Mouse (Mus musculus) v-Abl transformed pro-B cells (cell line): ENCODE measurements around the gene Trim9.

ENCODE experiments used
- in situ Hi-C, 2 experiments: fragments of 400-800 bp; cut with MboI; formaldehyde crosslinking; loops; one replicate each; pipeline ENCODE4 v1.15.1; 2025; ENCODE audit not compliant: unreplicated experiment in 2 of 2

Gene Trim9

DNA sequence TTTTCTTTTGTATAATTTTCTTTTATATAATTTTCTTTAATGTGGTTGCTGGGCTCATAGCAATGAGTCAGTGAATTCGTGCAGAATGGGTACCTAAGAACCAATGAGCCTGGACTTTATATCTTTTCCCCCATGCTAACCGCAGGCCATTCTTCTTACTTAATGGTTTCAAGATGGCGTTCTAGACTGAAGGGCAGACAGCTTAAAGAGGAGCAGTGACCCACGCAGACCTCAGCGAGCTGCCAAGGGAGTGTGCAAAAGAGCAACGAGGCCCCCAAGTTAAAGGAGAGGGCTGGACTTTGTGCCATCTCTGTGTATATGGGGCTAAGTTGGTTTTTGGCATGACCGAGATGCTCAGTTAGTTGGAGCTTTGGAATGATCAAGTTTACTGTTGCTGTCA, 83.7 kb downstream of the Trim9 start:
- in situ Hi-C loops: no loop called here

DNA sequence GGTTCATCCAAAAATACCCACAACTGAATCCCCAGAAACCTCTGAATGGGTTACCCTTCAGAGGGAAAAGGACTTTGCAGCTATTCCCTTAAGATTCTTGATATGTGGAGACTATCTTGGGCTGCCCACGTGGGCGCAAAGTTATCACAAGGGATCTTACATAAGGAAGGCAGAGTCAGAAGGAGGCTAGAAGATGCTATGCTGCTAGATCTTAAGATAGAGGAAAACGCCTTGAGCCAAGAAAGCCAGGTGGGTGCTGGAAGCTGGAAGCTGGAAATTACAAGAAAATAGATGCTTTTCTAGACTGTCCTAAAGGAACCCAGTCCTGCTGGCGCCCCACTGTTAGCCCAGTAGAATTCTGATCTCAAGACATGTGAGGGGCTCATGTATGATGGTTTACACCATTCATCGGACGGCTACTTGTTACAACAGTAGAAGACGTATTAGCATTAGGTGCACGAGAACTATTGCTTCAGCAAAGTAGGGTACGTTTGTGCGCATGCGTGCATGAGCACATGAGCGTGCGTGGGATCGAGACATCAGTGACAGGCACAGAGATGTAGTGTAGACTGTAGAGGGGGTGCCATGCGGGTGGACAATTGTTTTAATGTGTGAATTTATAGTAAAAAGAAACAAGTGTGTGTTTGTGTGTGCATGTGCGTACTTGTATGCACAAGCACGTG, 85.0 kb downstream of the Trim9 start:
- in situ Hi-C loops: no loop called here

DNA sequence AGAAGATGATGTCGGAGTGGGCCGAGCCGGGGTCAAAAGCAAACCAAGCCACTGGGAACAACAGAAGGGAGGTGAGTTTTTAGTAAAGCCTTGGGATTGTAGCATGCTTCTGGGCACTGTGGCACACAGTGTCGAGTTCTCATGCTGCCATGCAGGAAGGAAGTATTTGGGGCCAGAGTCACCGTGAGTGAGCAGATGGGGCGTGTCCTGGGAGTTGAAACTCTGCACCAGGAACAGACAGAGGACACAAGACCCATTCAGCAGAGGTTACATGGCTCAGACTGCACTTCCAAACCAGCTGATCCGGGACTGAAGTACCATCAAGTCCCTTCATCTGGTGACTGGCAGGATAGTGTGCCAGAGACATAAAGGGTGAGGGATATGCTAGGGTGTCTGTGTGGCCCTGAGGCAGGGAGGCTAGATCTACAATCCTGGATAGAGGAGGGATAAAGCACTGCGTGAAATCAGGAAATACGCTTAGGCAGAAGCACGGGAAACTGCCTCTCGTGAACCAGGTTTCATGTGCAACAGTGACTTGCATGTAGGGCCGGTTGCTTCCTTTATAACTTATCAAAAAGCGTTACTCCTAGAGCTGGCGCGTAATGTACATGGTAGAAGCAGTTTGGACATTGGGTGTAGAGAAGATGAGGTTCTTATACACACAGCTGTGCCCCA, 96.1 kb downstream of the Trim9 start:
- in situ Hi-C loops: no loop called here

DNA sequence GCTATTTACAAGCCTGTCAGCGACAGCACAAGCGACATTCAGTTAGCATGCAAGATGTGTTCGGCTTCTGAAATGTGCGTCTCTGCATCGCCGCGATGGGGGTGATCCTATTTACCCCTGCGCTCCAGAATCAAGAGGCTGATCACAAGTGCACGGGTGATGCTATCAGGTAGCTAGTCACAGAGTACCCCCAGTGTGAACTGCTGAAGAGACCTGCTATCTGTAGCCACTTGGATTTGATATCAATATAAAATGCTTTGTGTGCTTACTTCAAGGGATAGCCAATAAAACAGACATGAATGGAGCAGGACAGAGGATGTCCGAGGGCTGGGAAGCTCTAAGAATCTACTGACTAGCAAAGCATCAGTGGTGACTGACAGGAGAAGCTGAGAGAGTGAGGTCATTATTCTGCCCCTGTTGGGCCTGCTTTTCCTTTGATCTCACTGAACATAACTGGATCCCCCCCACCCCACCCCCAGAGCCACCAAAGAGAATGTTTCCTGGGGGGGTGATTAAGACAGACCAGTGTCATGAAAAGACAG, 97.7 kb downstream of the Trim9 start:
- in situ Hi-C loops: loop anchor here in 1 of 2 experiments (25.0 kb wide), 1 partner anchor 487 kb away; no protein-coding TSS in a partner anchor

DNA sequence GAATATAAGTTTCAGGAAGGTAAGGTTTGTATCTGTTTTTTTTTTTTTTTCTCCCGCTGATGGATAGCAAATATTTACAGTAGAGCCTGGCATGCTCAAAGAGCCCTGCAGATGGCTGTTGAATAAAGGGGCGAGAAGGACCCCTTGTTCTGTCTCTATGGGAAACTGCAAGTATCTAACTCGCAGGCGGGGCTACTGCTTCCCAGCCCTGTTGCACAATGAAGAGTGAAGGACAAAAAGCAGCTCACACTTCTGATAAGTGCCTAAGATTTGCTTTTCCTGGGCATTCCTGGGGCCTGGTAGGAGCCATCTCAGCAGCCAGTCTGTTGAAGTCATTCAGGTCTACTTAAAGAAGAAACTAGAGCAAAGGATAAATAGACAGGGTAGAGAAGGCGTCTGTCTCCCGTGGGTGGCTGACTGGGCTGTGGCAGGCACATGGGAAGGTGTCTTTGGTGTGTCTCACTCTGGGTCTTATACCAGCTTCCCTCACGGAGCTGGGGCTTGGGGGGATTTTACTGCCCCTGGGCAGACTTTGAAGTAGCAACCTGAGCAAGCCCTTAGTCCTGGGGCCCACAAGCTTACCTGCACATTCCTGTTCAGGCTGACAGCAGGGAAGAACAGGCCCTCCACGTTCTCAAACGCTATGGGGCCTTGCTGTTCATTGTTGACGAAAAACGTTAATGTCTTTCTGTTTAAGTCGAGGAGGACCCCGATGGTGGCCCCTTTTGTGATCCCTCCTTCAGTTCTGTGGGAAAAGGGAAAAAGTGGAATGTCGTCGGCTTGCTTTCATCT, 99.5 kb downstream of the Trim9 start:
- in situ Hi-C loops: loop anchor here in 1 of 2 experiments (25.0 kb wide), 1 partner anchor 486 kb away; no protein-coding TSS in a partner anchor

DNA sequence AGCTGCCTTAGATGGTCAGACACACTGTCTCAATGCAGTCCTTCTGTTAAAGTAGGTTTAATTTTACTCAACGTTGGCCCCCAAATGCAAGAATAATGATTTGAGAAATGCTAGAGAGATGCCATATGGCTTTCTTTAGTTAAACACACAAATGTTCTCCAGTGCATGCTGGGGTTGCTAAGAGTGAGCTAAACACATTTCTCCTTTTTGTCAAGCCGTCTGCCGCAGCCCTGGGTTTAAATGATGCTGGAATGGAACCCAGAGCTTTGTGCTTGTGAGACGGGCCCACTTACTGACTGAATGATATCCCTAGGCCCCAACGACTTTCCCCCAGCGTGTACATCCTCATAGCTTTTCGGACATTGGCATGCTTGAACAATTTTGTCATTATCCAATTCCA, 104.9 kb downstream of the Trim9 start:
- in situ Hi-C loops: loop anchor here in 1 of 2 experiments (25.0 kb wide), 1 partner anchor 480 kb away; no protein-coding TSS in a partner anchor

DNA sequence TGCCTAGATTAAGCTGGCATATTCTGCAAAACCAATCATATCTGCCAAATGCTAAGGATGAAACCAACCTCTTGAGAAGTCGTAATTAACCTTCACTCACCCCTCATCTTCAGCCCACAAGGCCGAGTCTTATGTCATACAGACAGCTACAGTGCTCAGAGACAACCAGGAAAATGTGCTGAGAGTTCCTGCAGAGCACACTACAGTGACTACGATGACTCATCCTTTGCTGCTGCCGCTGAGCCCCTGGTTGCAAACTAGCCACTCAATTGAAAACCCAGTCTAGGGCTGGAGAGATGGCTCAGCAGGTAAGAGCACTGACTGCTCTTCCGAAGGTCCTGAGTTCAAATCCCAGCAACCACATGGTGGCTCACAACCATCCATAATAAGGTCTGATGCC, 107.7 kb downstream of the Trim9 start:
- in situ Hi-C loops: loop anchor here (10.0 to 25.0 kb wide), 4 partner anchors 165 to 675 kb away; no protein-coding TSS in a partner anchor

DNA sequence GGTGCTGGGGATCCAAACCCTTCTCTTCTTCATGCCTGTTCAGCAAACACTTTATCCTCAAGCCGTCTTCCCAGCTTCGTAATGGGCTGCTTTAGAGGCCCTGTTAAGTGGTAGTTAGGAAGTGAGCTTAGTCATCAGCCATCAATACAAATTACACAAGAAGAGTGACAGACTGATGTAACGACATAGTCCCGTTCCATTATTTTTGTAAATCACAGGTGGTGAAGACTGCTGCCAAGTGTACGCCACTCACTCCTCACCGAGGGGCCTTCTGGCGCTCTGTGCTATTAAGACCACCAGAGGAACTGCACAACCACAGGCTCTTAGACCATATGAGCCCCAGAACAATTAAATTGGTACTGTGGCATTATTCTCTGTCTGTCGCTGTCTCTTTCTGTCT, 108.8 kb downstream of the Trim9 start:
- in situ Hi-C loops: loop anchor here (10.0 to 25.0 kb wide), 4 partner anchors 164 to 676 kb away; no protein-coding TSS in a partner anchor

DNA sequence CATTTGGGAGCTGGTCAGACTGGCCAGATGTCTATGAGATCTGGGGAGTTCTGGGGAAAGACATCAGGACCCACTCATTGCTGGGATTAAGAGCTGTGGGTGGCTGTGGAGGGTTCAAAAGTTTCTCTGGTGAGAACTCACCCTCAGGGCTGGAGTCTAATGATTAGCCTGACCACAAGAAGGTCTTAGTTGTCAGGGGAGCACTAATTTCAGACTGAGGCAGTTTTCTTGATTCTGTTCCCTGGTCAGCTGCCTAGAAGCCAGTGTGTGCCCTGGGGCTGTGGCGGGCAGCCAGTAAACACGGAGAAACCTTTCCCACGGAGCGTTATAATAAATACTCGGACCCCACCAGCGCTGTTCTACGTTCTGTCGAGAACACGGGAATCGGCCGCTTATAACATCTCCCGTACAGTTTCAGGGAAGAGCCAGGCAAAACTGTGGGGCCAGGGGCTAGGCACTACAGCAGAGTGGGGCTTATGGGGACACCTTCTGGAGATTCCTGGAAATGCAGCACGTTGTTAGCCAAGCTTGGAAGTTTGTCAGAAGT, 112.4 kb downstream of the Trim9 start:
- in situ Hi-C loops: loop anchor here (5.0 to 25.0 kb wide), 7 partner anchors 160 to 680 kb away; no protein-coding TSS in a partner anchor

DNA sequence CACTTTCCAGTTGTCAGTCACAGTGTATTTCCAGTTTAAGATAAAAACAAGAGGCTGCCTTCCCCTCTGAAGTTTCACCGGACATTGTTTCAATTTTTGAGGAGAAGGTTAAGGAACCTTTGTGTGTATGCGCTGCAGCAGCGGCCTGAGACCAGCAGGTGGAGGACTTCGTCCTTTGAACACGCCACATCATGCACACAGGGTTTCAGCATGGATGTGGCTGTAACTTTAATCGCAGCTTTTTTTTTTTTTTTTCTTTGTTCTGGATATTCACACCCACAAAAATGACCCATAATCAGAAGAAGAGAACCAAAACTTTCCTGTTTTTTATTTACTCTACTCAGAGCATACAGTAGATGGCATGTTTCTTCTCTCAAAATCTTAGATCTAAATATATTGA, 113.0 kb downstream of the Trim9 start:
- in situ Hi-C loops: loop anchor here (5.0 to 25.0 kb wide), 7 partner anchors 160 to 680 kb away; no protein-coding TSS in a partner anchor

DNA sequence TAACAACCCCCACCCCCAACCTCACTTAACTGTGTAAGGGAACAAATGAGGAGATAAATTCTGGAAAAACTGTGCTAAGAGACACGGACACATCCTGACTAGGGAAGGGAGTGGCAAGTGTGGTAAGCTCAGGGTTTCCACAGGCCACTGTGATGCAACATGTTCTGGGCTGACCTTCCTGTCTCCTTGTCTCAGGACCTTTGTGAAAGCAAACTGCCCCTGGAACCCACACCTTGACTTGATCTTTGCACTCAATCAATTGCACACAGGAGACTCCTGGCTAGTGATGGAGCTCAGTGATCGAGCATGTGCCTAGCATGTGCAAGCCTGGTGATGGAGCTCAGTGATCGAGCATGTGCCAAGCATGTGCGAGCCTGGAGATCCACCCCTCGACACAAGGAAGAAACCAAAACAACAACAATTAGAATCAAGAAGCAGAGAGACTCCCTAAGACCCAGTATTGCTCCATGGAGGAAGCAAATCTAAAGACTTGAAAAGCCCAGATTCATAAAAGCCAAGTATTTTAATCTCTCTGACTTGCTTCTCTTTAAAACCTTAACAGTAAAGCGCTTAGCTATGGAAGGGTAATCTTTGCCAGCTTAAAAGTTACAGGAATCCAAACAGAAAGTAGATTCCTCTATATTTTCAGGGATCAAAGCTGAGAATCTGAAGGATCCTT, 113.6 kb downstream of the Trim9 start:
- in situ Hi-C loops: loop anchor here (5.0 to 25.0 kb wide), 7 partner anchors 159 to 681 kb away; no protein-coding TSS in a partner anchor

DNA sequence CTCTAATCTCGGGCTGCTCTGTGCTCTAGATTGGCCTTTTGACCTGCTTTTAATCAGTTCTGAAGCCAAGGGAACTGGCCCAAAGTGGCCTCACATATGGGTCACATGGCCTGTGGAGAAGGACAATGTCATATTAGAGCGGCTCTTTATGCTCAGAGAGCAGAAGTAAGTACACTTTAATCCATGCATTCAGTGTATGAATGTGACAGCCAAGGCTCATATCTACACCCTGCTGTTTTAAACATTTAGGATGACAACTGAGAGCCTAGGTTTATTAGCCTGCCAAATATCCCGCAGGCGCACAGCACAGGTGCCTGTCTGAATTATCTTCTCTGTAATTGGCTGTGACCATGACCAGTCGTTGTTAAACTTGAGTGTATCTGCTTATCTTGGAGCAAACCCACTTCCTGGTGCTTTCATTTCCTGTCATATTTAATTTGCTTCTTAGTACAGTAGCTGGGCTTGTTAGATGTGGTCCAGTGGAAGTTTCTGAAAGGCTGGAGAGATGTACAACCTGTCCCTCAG, 115.3 kb downstream of the Trim9 start:
- in situ Hi-C loops: loop anchor here (5.0 to 25.0 kb wide), 7 partner anchors 157 to 683 kb away; no protein-coding TSS in a partner anchor

DNA sequence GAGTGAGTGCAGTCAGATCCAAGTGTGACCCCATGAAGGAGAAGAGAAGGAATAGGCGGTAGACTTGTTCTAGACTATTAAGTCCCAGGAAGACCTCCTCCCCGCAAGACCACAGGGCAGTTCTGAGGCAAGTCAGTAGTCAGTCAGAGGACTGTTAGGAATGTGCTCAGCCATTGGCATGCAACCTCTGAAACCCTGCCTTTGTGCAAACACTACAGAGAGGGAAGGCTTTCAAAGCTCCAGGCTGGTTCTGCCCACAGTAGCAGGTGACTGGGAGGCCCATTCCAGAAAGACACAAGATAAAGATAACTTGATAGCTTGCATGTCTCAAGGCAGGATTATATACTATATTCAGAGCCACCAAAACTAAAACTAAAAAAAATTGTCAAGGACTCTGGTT, 116.1 kb downstream of the Trim9 start, which contains the start of gene Pygl:
Gene Pygl, minus strand, starts transcription at position 195 of the 400 bp plus-strand sequence.
- in situ Hi-C loops: loop anchor here (5.0 to 25.0 kb wide), 7 partner anchors 156 to 684 kb away; no protein-coding TSS in a partner anchor

DNA sequence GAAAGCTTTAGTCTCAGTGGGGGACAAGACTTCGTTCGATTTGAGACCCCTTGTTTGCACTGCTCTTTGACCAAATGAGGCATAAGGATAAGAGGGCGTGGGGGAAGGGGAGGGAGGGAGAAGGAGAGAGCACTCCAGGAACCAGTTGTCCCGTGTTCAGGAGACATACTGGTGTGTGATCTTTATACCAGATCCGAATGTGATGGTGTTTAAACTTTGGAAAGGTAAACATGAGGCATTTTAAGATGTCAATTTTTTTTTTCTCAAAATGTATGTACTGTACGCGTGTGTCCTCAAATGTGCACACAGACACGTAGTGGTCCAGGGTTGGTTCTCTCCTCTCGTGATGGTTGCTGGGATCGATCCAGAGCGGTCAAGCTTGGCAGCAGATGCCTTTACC, 119.3 kb downstream of the Trim9 start:
- in situ Hi-C loops: loop anchor here in 1 of 2 experiments (25.0 kb wide), 1 partner anchor 466 kb away; no protein-coding TSS in a partner anchor

DNA sequence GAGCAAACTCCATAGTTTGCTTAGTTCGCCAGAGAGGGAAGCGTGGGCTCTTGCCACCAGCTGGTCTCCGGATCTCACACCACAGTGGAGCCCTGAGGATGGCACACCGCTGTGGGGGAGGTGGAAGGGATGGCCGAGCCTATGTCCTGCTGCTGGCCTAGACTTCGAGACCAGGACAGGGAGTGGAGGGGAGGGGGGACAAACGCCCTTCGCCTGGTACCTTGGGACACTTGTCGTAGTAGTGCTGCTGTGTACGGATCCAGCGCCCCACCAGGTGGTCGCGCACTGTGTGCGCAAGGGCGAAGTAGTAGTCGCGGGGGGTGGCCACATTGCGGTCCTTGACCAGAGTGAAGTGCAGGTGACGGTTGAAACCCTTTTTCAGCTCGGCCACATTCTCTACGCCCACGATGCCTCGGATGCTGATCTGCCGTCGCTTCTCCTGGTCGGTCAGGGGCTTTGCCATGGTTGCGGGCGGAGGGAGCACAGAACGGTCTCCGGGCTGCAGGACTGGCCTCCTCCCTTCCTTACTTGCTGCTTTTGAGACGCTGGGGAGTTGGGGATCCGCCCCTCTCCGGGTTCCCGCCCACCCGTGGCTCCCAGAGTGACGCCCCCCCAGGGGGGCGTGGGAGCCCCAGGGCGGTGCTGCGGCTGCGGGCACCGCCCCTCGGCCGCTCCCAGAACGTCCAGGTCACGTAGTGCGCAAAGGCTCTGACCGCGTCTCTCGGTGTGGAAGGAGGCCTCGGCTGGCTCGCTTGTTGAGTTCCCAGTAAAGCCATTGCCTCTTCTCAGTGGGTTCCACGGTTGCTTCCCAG, 120.1 kb downstream of the Trim9 start:
- in situ Hi-C loops: loop anchor here in 1 of 2 experiments (25.0 kb wide), 1 partner anchor 465 kb away; no protein-coding TSS in a partner anchor

DNA sequence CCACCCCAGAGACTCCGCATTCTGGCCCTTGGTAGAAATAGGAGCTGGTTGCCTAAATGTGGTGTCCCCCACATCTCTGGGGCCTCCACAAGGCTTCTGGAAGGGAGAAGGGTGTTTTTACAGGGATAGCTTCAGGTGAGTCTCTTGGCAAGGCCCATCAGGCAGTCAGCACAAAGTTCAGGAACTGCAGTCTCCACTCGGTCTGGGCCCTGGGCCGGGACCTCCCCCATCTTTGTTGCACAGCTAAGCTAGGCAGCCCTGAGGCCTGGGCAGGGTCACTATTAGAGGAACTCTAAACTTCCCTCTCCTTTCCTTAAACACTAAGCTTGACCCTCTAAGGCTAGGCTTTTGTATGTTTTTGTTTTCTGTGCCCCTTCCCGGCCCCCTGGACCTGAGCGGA, 120.8 kb downstream of the Trim9 start:
- in situ Hi-C loops: loop anchor here in 1 of 2 experiments (25.0 kb wide), 1 partner anchor 464 kb away; no protein-coding TSS in a partner anchor

DNA sequence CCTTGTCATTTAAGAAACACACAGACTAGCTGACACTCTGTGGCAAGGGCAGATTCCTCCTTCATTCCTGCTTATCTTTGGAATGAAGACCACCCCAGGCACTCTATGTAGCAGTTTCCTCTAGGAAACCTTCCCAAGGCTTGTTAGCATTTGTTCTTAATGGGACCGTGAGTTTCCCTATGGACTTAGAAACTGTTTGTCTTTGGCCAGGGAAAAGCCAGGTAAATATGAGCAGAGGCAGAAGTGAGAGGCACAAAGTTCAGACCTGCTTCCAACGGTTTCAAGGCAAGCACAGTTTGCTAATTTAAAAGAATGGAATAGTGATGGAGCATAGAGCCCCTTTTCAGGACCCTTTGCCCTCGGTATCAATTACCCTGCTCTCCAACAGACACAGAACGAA, 124.1 kb downstream of the Trim9 start:
- in situ Hi-C loops: no loop called here

DNA sequence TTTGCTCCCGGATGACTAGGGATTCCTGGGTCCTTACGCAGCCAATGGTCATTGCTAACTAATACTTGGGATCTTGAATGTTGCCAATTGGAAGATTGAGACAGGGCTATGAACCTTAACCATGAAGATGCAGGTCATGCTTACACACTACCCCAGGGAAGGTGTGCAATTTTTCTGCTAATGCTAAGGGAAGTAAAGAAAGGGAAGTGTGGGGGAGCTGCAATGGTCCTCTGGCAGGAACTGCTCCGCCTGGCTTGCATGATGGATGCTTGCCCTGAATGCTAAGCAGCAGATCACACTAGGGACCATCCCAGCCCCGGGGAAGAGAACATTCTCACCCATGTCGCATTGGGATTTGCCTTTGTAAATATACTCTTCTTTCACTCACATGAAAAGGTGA, 126.0 kb downstream of the Trim9 start:
- in situ Hi-C loops: no loop called here
